Mouse (Mus musculus) urinary bladder, postnatal 14 days (tissue): ENCODE measurements around the gene Gfm1.

Experiments used
- DNase-seq: peaks from one replicate; pipeline ENCODE4 v3.0.0; 2021; ENCODE audit warnings: low spot score

Gfm1 gene

DNA sequence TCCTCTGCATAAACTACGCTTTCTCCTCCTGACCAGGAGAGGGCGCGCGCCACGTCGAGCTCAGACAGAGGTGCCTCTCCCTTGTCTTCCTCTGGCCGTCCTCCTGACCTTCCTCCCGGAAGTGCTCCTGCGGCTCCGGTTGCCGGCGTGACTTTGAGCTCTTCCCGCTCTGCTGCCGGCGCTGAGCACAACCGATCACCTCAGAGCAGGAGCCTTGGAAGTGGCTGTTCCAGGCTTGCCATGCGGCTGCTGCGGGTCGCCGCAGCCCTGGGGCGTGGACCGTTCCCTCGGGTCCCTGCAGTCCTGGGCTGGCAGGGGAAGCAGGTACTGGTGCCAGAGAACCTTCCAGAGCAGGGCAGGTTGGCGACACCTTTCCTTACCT is at the start of gene Gfm1:
Gfm1 (plus strand) TSS at position 98 of the 382 bp plus-strand sequence.
- peak; percentile 85 for DNase-seq

DNA sequence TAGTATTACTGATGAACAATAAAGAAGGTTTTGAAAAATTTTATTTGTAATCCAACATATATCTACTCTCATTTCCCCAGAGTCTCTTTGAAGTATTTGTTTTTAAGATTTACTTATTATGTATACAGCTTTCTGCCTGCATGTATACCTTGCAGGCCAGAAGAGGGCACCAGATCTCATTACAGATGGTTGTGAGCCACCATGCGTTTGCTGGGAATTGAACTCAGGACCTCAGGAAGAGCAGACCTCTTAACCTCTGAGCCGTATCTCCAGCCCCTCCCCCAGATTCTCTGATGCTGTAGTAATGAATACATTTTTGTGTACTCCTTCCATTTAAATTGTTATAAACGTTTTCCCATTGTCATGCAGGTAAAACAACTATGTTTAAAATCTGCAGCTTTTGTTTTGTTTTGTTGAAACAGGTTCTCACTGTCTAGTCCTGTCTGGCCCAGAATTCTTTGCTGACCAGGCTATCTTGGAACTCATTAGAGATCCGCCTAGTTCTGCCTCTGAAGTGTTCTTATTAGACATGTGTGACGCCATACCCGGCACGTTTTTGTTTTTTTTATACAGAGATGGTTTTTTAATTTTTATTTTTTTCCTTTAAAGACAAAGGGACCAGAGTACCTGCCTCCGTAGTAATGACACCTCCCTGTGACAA is 428 bp upstream of the Gfm1 start:
- no peak for DNase-seq

GRCm38 (mm10) chr3:67434011-67434410 is 4.1 kb downstream of the Gfm1 start:
- DNase-seq = no peak

DNA sequence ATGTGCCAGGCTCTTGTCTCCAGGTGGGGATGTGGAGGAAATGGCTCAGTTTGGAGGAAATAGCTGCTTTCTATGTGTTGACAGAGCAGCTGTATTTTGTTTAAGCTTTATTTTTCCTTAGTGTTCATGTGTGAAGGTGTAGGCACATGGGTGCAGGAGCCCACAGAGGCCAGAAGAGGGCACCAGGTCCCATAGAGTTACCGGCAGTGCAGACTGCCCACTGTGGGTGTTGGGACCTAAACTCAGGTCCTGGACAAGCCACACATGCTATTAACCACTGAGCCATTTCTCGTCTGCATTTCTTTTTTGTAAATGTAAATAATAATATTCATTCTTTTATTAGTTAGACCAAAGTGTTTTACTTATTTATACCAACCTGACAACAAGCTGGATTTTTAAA is 17.2 kb downstream of the Gfm1 start:
- DNase-seq = no peak

GRCm38 (mm10) chr3:67449660-67450059 is 19.8 kb downstream of the Gfm1 start:
- no peak for DNase-seq

GRCm38 (mm10) chr3:67450601-67451210 is 20.8 kb downstream of the Gfm1 start:
- DNase-seq = no peak

DNA sequence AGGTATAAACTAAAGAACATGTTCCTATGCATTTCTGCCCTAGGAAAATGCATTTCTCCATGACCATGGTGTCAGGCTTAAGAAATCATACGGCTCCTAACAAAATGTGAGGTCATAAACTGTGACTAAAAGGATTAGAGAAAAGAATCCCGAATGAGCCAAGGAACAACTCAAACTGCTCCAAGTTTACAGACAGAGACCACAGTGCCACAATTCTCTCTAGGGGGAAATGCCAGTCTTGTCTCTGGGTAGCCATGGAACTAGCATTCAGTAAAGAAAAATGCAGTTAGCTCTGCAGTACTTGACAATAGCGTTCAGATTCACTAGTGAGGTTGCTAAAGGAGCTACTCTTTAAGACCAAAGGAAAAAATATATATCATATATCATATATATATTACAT is 30.0 kb downstream of the Gfm1 start:
- no peak for DNase-seq

DNA sequence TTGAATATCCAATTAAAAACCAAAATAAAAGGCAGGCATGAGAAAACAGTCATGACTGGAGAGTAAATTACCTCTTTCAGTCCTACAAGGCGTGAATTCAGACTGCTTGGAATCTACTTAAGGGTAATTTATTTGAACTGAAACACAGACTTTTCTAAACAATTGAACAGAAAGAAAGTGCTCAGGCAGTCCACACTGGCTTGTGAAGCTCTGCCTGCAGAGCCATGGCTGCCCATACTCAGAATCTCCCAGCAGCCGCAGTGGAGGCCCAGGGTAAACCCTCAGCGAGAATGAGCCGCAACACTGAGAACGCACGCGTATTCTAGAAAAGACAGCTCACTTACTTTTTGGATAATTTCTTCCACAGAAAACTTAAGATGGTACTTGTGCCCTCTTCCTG is 32.1 kb downstream of the Gfm1 start:
- DNase-seq = no peak

GRCm38 (mm10) chr3:67462578-67462977 is 32.7 kb downstream of the Gfm1 start:
- DNase-seq = no peak

GRCm38 (mm10) chr3:67463001-67463400 is 33.1 kb downstream of the Gfm1 start:
- no peak for DNase-seq

DNA sequence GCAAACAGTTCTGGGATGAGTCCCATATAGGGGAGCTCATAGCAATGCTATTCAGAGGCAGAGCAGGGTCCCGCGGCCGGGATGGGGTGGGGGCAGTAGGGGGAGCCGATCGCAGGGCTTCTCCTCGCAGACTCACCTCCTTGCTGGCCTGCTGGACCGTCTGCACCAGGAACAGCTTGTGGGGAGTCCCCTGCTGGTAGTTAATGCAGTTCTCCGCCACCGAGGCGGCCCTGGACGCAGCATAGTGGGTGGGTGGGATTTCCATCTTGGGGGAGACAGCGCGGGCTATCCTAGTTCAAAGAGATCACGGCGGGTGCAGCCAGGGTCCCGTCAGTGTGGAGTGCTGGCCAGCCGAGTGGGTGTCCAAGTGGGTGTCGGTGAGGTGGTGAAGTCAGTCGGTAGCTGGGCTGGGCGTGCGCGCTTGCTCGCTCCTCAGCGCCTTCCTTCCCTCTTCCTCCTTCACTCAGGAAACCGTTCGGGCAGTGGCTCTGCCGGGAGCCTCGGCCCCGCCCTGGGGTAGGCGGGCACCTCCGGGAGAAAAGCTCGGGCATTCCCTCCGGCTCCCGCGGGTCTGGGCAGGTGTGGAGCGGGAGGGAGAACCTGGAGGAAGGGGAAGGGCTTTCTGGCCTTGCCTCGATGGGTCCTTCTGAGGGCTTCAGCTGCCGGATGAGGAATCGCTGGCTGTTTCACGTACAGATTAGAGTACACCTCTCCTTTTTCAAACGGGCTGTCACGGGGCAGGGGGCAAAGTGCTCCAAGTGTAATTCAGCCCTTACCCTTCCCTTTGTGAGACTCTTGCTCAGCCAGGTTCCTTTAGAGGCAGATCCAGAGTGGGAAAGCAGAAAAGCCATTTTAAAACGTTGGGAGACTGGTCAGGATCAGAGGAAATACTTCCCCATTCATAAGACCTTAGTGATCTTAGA is 33.8 kb downstream of the Gfm1 start, which contains the start of gene Lxn:
Lxn (minus strand) TSS at position 477 of the 923 bp plus-strand sequence.
- DNase-seq = peak; percentile 79

DNA sequence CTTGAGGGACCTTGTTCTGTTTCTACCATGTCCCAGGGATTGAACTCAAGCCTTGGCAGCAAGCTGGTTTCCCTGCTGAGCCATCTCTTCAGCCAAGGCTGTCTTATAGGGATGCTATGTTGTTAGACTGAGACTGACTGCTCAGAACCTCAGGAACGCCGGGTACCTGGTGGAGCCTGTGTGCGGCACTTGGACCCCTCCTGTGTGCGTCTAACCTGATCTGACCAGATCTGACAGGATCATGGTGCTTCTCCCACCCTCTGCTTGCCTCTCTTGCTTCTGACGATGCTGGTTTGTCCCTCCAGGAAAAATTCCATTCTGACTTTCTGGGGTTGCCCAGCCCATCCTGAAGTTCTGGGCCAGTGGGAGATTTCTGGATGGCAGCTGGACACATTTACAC is 36.7 kb downstream of the Gfm1 start:
- no peak for DNase-seq

DNA sequence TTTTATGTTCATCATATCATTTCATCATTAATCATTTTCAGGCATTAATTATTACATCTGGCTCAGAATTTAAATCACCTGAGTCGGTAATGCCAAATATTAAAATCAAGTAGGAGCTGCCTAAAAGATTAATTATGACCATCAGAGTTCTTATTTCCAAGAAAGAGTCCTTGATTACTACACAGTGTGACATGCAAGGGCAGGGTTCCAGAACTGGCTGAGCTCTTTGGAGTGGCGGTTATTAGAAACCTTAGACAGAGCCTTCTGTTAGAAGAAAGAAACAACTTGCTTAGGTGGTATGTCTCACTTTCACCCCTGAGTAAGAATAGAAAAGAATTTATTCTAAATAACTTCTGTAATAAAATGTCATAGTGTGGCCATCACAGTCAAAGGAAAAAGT is 37.4 kb downstream of the Gfm1 start:
- DNase-seq = no peak

DNA sequence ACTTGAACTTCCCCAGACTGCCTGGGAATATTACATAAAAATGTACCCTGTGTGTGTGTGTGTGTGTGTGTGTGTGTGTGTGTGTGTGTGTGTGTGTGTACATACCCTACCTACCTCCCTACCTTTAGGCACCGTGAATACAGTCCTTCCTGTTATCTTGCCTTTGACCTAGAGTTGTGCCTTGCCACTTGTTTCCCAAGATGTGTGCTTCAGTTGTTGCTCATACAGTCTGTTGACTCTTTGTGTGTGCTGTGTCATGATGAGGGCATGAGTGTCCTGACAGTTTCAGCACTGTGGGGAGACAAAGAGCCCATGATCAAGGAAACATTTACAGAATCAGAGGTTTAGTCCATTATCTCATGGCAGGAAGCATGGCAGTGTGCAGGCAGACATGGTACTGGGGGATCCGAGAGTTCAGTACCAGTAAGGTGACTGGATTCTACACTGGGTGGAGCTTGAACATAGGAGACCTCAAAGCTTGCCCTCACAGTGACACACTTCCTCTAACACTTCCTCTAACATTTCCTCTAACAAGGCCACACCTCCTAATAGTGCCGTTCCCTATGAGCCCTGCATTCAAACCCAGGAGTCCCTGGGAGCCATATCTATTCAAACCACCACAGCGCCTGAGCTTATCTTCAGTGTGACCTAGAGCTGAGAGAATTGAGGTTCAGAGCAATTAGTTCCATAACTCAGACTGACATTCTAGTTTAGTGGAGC is 41.7 kb downstream of the Gfm1 start:
- no peak for DNase-seq

- no peak for DNase-seq
These were observed 43.5 kb downstream of the Gfm1 start for GRCm38 (mm10) chr3:67473438-67473837.

DNA sequence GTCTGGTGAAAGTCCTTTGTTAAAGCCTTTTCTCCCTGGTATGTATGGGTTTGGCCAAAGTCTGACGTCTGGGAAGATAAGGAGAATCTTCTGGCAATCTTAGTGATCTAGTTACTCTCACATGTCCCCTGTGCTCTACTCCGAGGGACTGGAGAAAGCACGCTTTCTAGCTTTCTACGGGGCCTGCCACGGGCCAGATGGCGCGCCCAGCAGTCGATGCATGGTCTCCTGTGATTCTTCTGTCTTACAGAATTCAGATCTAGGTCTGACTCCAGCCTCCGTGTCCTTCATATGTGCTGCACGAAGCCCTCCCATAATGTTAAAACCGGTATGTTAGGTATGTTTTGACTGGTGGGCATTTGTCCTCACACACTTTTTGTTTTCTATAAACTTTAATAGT is 49.9 kb downstream of the Gfm1 start:
- no peak for DNase-seq

- DNase-seq = no peak
These were observed 52.5 kb downstream of the Gfm1 start for GRCm38 (mm10) chr3:67482400-67482799.

GRCm38 (mm10) chr3:67485233-67485632 is 55.3 kb downstream of the Gfm1 start:
- DNase-seq = no peak

DNA sequence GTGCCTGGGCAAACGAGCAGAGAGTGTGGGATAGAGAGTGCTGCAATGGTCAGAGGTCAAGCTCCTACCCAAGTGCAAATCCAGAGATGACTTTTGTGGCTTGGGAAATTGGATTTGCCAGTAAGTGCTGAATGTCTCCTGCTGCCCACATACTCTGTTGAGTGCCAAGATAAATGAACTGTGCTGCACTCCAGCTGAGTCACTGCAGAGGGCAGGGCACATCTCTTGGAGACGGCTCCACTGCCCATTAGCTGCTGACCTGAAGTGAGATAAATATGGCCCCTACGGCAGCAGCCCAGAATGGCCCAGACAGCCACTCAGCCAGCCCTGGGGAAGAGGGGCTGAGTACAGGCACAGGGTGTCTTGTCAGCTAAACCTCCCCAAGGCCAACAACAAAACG is 60.3 kb downstream of the Gfm1 start:
- no peak for DNase-seq

- DNase-seq = no peak
These were observed 62.4 kb downstream of the Gfm1 start for GRCm38 (mm10) chr3:67492086-67492869.

DNA sequence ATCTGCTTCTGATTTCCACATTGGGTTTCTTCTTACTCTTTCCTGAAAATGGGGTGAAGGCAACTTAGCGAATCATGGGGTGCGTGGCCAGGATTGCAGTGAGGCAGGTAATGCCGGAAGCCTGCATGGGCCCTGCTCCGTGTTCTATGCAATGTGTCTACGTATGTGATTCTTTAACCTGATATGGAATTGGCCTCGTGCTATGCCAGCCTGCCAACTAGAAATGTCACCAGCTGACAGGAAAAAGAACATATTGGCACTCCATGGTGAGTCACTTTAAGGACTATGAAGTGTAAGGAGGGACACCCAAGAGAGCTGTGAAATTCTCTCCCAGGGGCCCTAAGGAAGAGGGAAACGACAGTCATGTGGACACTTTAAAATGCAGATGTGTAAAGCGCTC is 63.2 kb downstream of the Gfm1 start:
- DNase-seq = no peak
